Mouse (Mus musculus) cerebellum, adult 9-10 months (tissue): ENCODE data around the gene Rbfox3.
A peak's percentile ranks its signal among the peaks of the same experiment; 100 is the strongest.

Experiments used
- DNase-seq: peaks from one replicate; pipeline ENCODE4 v3.0.0; 2022

Rbfox3 gene

DNA sequence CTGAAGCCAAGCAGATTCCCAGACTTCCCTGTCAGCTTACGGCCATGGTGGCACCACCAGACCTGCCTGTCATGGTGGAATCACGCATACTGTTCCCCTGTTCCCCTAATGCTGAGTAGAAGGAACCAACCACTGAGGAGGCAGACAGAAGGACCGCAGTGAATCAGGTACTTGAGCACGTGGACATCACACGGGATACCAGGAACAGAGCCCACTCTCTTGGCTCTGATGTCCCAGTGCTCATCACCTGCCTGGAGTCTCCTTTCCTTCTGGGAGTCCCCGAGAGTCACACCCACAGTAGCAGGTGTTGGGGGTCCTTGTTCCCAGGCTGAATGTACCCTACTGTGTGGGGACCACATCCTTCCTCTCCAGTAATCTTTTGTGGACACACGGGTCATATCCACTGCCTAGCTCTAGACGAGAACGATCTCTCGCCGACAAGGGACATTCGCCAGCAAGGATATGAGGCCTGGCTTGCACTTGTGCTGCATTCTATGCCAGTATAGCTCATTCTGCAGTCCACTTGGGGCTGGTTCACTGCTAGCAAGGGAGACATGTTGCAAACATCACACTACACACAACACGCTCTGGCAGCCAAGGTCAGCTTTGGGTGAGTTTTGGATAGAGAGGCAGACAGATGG, 32.7 kb downstream of the Rbfox3 start:
- no peak for DNase-seq

DNA sequence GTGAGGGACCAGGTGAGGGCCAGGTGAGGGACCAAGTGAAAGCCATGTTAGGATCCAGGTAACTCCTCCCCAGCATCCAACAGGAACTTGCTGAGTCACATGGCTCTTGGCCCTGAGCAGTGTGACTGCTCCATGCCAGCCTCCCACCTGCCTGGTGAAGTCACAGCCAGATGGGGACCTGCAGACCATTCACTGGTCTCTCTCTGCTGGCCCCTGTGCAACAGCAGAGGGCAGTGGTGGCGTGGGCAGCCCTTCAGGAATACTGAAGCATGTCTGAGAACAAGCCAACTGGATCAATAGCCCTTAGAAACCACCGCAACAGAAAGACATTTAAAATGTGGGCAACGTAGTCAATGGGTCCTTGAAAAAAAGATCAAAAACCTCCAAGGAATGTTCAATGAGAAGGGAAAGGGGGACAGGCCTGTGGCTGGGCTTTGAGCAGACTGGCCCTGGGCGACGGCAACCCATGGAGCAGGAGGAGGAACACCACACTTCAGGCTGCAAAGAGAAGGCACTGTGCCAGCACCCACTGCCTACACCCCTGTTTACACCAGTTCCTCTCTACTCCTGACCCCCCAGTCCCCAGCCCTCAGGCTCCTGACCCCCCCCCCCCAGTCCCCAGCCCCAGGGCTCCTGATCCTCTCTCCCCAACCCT, 36.0 kb downstream of the Rbfox3 start:
- DNase-seq, result no peak

DNA sequence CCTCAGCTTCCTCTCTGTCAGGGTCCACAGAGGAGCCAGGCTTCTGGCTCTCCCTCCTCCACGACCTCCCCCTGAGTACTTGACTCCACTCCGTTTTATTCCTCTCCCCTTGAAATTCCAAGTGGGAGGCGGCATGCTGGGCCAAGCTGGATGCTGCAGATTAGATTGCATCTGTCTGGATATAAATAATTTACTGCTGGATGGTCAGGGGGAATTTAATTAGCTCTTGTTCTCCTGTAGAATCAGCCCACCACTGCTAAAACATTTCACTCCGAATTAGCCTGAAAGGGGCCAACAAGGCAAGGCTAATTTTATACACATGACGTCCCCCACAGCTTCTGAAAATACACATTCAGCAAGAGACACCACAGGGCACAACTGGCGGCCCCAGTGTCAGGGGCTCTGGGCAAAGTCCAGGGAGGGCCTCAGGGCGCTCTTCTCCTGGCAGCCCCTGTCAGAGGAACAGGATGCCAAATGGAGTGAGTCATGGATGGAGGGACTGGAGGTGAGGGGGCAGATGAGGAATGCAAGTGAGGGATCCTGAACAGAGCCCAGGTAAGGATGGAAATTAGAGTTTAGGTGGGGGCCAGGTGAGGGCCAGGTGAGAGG, 36.8 kb downstream of the Rbfox3 start:
- no peak for DNase-seq

DNA sequence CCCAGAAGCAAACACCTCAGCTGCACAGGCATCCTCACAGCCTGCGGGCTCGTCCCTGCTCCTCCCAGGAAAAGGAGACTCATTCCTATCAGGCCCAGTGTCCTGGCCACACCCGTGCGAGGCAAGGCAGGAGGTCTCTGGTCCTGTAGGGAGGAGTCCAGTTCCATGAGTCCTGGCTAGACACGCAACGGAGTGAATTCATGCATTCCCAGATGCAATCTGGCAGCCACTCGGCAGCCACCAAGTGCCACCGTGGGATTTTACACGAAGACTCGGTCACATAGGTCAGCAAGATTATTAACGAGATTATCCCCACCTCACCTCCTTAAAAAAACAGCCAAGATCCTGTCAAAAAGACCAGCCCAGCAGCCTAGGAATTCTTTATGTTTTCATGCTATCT, 37.4 kb downstream of the Rbfox3 start:
- DNase-seq, result no peak

DNA sequence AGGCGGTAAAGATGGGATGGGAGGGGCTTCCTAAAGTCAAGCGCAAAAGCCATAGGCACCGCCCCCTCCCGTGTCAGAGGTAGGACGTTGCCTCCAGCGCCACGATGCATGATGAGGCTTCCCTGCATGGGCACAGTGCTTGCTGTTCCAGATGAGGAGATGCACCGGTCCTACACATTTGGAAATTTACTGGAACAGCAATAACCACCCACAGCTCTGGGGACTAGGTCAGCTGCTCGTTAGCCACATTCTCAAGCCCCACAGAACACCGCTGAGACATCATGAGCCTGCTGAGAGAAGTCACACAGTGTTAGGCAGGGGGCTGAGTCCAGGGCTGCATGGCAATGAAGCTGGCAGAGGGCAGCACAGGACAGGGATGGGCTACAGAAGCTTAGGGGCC, 39.9 kb downstream of the Rbfox3 start:
- DNase-seq, result no peak

DNA sequence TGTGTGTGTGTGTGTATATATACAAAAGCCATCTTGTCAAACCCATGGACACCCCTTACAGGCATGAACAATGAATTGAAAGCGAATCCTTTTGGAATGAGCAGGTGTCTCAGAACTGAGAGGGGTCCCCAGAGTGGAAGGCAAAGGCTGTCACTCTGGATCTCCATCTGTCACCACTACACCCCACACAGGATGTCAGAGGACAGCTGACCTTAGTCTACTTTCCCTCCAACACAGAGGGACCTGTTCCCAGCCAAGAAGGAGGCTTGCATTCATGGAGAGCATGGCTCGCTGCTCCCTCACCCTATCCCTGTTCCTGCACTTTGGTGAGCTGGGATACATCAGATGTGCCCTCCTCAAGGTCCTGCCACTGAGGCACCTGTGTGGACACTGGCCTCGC, 48.0 kb downstream of the Rbfox3 start:
- no peak for DNase-seq

DNA sequence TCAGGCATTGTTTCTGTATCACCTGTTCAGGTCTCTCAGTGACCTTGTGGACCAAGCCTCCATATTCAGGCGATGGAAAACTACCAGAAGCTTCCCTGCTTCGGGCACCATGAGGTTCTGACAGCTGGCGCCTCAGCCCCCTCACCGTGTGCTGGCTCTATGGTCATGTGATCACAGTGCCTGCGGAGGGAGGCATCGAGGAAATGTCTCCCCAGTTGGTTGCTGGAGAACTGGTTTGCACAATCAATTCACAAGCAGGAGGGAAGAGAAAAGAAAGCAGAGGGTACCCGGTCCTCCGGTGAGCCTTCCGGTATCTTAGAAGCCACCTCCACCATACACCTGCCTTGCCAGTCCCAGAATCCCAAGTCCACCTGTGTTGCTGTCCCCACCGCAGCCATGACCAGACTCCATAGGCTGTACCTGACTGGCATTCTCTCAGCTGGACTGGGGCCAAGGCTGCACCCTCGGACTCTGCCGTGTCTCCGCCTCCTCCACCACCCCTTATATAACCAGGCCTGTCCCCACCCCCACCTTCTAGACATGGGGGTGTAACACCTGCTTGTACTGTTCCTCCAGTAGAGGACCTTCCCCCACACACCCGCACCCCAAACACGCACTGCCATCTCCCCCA, 49.5 kb downstream of the Rbfox3 start:
- no peak for DNase-seq

DNA sequence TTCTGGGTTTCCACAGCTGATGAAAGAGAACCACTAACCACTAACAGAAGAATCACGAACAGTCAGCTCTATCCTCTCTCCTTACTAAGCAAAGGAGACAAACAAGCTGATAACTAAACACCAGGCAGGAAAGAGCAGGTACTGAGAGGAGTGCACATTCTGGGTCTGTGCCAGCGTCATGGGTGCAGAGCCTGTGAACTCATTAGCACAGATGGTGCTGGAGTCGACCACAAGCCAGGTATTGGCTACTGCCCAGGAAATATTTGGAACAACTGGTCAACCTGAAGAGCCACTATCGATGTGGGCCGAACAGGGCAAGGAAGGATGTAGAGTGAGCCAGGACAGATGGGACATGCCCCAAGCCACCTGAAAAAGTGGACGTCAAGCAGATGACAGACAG, 50.2 kb downstream of the Rbfox3 start:
- DNase-seq, result peak; percentile 96

DNA sequence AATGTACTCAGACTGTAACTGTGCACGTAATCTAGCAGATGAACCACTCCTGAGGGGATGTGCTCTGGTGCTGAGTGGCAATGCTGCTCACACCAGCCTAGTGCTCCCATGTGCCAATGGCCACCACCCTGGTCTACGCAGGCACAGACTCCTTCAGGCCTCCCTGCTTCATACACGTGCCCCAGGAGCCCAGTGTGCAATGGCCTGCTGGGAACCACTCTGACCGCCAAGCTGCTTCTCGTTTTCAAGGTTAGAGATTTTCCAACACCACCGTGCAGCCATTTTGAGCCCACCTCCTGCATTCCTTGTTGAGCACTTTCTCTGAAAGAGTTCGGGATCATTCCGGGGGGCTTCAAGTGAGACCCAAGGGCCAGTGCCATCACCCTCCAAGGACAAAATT, 50.6 kb downstream of the Rbfox3 start:
- no peak for DNase-seq

DNA sequence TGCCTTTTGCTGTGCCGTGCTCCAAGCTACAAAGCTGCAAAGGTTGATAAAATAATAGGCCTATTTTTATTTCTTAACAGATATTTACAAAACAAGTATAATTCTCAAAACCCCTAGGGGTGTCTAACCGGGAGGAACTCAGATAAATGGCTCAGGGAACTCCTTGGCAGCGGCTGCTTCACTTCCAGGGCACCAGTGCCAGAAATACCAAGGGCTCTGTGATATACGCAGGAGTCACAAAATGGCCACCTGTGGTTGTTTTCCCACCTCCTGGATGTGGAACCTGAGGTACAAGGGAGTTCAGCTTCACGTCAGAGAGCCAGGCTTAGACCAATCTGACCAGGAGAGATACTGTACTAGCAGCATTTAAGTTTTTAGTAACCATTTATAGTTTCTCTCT, 51.6 kb downstream of the Rbfox3 start:
- no peak for DNase-seq

DNA sequence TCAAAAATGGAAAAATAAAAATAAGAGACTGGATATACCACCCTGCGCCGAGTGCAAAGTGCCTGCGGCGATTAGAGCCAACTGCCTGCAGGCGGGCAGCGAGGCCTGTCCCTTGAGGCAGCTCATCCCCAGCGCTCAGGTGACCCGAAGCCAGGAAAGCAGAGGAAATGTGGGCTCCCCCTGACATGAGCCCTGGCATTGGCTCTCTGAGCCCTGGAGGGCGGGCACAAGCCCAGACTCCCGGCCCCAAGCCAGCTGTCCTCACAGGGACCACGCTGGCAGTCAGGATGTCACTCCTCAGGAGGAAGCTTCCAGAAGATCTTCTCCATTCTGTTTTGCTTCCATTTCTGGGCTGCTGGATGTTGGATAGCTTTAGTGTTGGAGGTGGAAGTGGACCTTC, 53.1 kb downstream of the Rbfox3 start:
- peak; percentile 94 for DNase-seq

DNA sequence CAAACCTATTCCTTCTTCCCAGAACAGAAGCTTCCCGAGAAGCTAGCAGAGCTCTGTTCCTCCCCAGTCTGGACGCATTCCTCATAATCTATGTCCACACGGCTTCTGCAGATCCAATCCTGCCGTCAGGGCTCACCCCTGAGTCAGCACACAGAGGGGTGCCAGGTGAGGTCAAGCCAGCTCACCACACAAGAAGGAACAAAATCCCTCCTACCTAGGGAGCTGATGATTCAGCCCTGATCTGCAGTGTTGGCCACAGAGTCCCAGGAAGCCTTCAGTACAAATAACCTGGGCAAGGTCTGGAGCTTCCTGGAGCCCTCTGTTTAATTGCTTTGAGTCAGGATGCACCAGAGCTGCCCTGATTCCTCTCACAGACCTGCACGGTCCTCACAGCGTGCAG, 60.0 kb downstream of the Rbfox3 start:
- peak; percentile 77 for DNase-seq

DNA sequence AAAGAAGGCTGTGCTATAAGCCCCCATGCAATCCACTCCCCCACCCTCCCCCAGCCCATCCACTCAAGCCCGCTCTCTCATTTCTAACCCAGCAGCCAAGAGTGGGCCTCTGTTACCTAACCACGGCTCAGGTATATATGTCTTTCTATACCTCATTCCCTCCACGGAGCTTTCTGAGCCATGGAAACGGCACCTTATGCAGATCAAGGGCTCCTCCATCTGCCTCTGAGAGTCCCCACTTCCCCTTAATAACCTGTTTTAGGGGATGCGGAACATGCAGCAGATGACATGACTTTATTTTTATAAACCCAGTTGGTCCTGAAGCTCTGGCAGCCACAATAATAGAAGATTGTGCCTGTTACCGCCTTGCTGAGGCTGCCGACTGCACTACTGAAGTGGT, 63.4 kb downstream of the Rbfox3 start:
- DNase-seq, result no peak

DNA sequence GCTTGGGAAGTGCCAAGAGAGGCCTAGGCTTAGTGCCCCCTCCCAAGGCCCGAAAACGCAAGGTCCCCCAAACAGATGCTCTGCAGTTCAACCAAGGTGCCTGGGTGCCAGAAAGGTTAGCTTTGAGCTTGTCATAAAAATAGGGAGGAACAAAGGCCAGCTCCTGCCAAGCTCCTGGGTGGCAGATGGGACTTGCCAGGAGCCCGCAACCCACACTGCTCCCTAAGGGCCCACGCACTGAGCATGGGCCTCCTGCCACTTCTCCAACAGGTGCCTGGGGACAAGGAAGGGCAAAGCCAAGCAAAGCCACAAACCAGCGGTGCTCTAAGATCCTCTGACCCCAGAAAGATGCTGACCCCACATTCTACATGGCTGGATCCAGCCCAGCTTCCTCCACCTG, 70.4 kb downstream of the Rbfox3 start:
- peak; percentile 60 for DNase-seq

DNA sequence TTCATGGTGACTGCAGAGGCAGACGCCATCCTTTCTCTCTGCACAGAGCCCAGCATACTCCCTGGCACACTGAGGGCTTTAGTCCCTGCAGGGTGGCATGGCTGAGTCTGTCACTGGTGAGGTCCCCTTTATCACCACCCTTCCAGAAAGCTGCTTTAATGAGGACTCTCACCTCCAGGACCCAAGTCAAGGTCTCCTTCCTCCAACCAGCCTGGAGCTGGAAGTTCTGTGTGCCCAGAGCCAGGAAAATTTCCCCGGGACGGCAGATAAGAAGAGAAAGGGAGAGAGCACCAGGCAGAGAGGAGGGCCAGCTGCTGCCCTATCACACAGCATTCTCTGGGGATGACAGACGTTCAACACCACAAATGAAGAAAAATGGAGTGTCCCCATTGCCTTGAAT, 73.2 kb downstream of the Rbfox3 start:
- peak; percentile 42 for DNase-seq

DNA sequence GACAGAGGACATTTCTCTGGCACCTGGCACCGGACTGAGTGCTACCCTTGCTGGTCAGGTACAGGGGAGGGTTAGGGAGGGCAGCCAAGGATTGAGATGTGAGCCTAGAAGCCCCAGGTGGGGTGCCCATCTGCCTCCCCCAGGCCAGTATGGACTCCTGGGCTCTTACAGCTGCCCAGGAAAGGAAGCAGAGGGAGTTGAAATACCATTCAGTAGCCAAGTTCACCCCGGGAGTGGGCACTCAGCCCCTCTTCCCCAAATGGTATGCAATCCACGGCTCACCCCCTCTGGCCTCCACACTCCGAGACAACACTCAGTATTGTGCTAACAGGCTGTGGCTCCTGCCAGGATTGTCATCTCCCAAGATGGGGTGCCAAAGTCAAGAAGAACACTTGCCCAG, 74.5 kb downstream of the Rbfox3 start:
- DNase-seq, result peak; percentile 94

DNA sequence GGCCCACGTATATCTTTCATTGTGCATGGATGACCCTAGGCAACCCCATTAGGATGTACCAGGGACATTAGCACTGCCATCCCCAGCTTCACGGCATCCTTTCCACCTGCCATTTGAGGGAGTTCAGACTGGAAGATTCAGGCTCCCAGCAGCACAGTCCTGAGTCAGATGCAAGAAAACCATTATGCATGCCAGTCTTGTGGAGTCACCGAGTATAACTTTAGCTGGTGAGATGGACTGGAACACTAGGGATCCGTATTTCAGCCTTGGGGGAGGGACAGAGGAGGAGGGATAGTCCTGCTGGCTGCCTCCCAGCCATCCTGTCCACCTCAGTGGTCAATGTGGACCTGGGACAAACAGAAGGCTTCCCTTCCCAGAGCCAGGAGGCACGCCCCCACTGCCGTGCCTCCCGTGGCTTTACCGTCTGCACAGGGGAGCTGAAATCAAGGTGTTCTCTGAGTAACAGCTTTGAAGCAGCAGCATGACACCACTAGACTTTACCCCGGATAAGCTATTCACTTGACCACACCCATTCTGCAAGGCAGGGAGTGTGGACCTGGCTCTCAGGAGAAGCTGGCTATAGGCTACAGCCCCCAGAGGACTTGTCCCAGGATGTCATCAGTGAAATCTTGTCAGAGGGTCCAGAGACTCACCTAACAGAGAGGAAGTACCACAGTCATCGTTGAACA, 78.5 kb downstream of the Rbfox3 start:
- peak; percentile 98 for DNase-seq

DNA sequence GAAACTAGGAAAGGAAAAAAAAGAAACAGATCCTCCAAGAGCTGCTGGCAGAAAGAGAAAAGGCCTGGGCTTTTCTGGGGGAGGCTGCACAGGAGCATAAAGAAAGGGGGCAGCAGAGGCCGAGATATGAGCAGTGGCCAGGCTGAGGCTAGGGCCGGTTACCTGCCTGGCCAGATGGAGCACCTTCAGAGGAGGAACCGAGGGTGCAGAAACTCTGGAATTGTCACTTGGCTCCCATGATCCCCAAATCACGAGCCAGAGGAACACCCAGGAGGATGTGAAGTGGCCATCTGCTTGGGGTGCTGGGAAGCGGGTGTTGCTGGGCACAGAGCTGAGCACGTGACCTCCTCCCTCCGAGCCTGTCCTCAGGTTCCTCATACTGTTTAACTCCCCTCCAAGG, 79.7 kb downstream of the Rbfox3 start:
- peak; percentile 85 for DNase-seq

DNA sequence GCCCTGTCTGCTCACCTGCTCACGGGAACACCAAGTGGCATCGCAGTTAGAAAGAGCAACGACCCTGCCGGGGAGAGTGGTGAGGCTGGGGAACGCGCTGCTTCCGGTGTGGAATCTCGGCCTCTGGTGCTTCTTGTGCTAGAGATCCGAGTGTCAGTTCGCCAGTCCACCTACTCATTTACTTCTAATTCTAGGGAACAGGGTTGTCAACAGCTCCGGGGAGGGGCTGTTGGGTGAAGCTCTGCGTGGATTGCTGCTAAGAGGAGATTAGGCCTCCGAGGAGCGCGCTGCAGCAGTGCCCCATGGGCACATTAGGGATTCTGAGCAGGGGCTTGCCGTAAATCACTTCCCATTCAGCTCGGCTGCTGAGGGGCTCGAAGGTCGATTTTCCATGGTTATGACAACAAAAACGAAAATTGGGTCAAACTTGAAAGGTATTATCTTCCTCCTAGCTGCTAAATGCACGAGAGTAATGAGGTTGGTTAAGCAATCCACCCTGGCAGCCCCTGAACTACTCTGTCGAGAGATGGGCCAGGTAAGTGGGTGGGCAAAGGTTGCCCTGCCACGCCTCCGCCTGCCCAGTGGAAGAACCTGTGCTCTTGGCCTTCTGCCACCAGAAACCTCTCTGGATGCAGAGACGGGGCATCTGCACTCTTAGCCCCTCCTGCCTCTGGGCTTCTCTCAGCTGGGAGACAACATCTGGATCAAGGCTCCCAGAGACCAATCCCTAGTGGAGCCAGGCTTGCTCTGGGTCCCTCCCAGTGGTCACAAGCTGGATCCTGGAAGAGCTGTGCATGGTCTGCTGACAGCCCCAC, 85.9 kb downstream of the Rbfox3 start:
- no peak for DNase-seq

DNA sequence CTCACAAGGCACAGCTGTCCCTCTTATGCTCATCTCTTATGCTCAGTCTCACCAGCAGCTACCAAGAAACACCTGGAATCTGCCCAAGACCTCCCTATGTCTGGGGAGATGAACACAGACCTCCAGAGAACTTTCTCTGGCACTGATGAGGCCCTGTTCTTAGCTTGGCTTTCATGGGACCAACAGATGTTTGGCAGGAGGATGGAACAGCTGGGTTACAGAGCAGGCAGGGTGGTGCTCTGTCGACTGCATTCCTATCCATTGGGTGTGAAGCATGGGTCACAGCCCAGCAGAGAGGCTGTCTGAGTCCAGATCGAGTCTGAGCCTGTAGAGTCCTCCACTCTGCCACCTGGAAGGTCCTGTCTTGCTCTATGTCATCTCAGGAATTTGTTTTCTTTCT, 90.0 kb downstream of the Rbfox3 start:
- no peak for DNase-seq

DNA sequence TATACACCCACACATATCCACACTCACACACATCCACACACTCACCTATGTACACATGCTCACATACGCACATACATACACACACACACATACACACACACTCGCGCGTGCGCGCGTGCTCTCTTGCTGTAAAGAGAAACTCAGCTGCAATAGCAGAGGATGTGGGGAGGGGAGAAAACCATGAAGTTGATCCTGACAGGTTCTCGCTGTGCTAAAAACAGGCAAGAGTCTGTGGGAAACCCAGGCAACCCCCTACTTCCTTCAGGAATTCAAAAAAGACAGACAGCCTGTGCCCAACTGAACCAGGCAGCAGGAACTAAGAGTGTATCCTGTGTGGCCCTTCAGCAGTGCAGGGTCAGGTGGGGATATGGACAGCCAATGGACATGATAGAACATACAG, 92.9 kb downstream of the Rbfox3 start:
- DNase-seq, result no peak

DNA sequence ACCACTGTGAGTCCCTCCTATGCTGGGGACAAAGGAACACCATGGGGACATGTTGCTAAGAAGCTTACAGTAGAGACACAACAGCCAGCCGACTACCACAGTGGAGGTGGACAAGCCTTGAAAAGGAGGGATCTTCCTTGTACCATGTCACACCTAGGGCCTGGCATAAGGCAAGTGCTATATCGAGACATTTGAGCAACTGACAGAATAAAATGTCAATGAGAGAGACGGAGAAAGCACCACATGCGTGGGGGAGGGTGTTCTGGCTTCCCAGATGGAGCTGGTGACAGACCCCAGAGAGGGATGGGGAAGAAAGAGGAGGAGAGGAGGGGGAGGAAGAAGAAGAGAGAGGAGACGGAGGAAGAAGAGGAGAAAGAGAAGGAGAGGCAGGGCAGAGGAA, 96.3 kb downstream of the Rbfox3 start:
- DNase-seq, result no peak

DNA sequence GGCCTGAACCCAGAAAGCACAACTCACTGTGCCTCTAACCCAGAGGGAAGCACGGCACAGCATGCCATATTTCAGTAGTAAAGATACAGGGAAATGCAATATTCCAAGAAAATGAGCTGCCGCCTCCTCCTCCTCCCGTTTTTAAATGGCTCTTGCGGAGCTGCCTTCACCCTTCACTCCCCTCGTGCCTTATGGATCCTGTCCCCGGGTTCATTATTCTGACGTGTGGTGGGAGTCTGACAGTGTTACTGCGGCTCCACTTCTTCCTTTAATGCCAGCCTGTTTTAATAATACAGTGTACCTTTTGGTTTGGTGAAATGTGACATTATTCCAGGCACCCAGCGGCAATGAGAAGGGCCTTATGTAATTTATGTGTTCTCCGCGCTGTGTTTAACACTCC, 97.5 kb downstream of the Rbfox3 start:
- no peak for DNase-seq
